Mouse (Mus musculus): ENCODE data around the gene Tsr1. TPM values are rescaled to one million over a fixed set of nuclear protein-coding genes. Genes with fewer than 3 reads are reported as not detected.

The Tsr1 gene
- total RNA-seq (2014; rRNA removed) (32.7 and 33.2 TPM in 2 replicates), polyA plus RNA-seq (2015; fragmentation: Nextera tagmentation; extraction: Ambion mirVana) (23.8 and 25.5 TPM in 2 replicates)

GRCm38 (mm10) chr11:74897678-74898516, at the start of gene Tsr1:
TSS of gene Tsr1 (plus strand) at chr11:74898071.
- H3K36me3 ChIP-seq (ENCODE audit: insufficient read depth) = peaks cover 33% of the 10 kb centered on the region
- H3K4me3 ChIP-seq (ENCODE audit: low read depth, low read length) = peak within 1 kb of the TSS; percentile 78
- H3K9ac ChIP-seq = peak within 1 kb of the TSS; percentile 82
- peak; percentile 39 for TF ChIP-seq CTCF (IDR thresholded peaks at IDR 0.05; ENCODE audit: low read depth)
- H3K4me2 ChIP-seq (ENCODE audit: low read depth) = peak within 1 kb of the TSS; percentile 77
- H3K27ac ChIP-seq (ENCODE audit: low read depth, low read length) = peak within 1 kb of the TSS; percentile 91
- H3K27me3 ChIP-seq (ENCODE audit: insufficient read depth, low read length) = no peaks in the 10 kb centered on the region
- 0 out of 2 replicates have a peak, but pooled peaks cover 13% of the 10 kb centered on the region for H3K4me1 ChIP-seq (ENCODE audit: insufficient read depth)
- no peaks in the 10 kb centered on the region for H3K9me3 ChIP-seq (ENCODE audit: low read length)
- WGBS = 2% methylated on average over 54 of the region's 54 CpGs
- ATAC-seq (peak; percentile 93), DNase-seq (peak; percentile 94)

- H3K9me3 ChIP-seq (ENCODE audit: low read length) = no peaks in the 10 kb centered on the region
Measured at GRCm38 (mm10) chr11:74850998-74851661, 46.7 kb upstream of the Tsr1 start.

GRCm38 (mm10) chr11:74857756-74858155, 40.1 kb upstream of the Tsr1 start:
- no peak for ATAC-seq
- Histone ChIP-seq H3K9me3 (ENCODE audit: low read length) (no peaks in the 10 kb centered on the region), H3K9ac (no peak overlapping the region), H3K27ac (ENCODE audit: low read depth, low read length) (no peak overlapping the region), H3K4me2 (ENCODE audit: low read depth) (no peak overlapping the region), H3K27me3 (ENCODE audit: insufficient read depth, low read length) (no peaks in the 10 kb centered on the region), H3K36me3 (ENCODE audit: insufficient read depth) (peaks cover 70% of the 10 kb centered on the region), H3K4me3 (ENCODE audit: low read depth, low read length) (no peak overlapping the region), H3K4me1 (ENCODE audit: insufficient read depth) (no peaks in the 10 kb centered on the region)
- WGBS = 90% methylated on average over 9 of the region's 9 CpGs
- no peak for TF ChIP-seq CTCF (IDR thresholded peaks at IDR 0.05; ENCODE audit: low read depth)
- DNase-seq = no peak

More at GRCm38 (mm10) chr11:74850998-74851661, 46.7 kb upstream of the Tsr1 start:
- Histone ChIP-seq H3K4me1 (ENCODE audit: insufficient read depth) (no peaks in the 10 kb centered on the region), H3K36me3 (ENCODE audit: insufficient read depth) (peaks cover 42% of the 10 kb centered on the region), H3K9ac (no peak overlapping the region), H3K27ac (ENCODE audit: low read depth, low read length) (no peak overlapping the region), H3K27me3 (ENCODE audit: insufficient read depth, low read length) (no peaks in the 10 kb centered on the region), H3K4me3 (ENCODE audit: low read depth, low read length) (no peak overlapping the region), H3K4me2 (ENCODE audit: low read depth) (no peak overlapping the region)
- WGBS = 87% methylated on average over 14 of the region's 14 CpGs
- no peak for ATAC-seq
- DNase-seq = no peak
- no peak for TF ChIP-seq CTCF (IDR thresholded peaks at IDR 0.05; ENCODE audit: low read depth)

GRCm38 (mm10) chr11:74862129-74862528, 35.7 kb upstream of the Tsr1 start:
- no peaks in the 10 kb centered on the region for H3K9me3 ChIP-seq (ENCODE audit: low read length)
- DNase-seq = no peak
- TF ChIP-seq CTCF (IDR thresholded peaks at IDR 0.05; ENCODE audit: low read depth) = no peak
- H3K36me3 ChIP-seq (ENCODE audit: insufficient read depth) = peaks cover 75% of the 10 kb centered on the region
- no peak overlapping the region for H3K4me3 ChIP-seq (ENCODE audit: low read depth, low read length)
- ATAC-seq = no peak
- WGBS = 86% methylated on average over 5 of the region's 5 CpGs
- no peak overlapping the region for H3K9ac ChIP-seq
- H3K4me1 ChIP-seq (ENCODE audit: insufficient read depth) = no peaks in the 10 kb centered on the region
- H3K27ac ChIP-seq (ENCODE audit: low read depth, low read length) = no peak overlapping the region
- H3K4me2 ChIP-seq (ENCODE audit: low read depth) = no peak overlapping the region
- no peaks in the 10 kb centered on the region for H3K27me3 ChIP-seq (ENCODE audit: insufficient read depth, low read length)

GRCm38 (mm10) chr11:74863471-74863870, 34.4 kb upstream of the Tsr1 start:
- no peak overlapping the region for H3K27ac ChIP-seq (ENCODE audit: low read depth, low read length)
- no peak overlapping the region for H3K4me2 ChIP-seq (ENCODE audit: low read depth)
- H3K27me3 ChIP-seq (ENCODE audit: insufficient read depth, low read length) = no peaks in the 10 kb centered on the region
- no peaks in the 10 kb centered on the region for H3K9me3 ChIP-seq (ENCODE audit: low read length)
- TF ChIP-seq CTCF (IDR thresholded peaks at IDR 0.05; ENCODE audit: low read depth) = peak; percentile 59
- 23% methylated on average over 11 of the region's 11 CpGs for WGBS
- H3K9ac ChIP-seq = no peak overlapping the region
- DNase-seq (peak; percentile 18), ATAC-seq (no peak)
- H3K4me1 ChIP-seq (ENCODE audit: insufficient read depth) = no peaks in the 10 kb centered on the region
- no peak overlapping the region for H3K4me3 ChIP-seq (ENCODE audit: low read depth, low read length)
- peaks cover 66% of the 10 kb centered on the region for H3K36me3 ChIP-seq (ENCODE audit: insufficient read depth)

- no peaks in the 10 kb centered on the region for H3K4me1 ChIP-seq (ENCODE audit: insufficient read depth)
- WGBS = 90% methylated on average over 9 of the region's 9 CpGs
- H3K9ac ChIP-seq = no peak overlapping the region
- peaks cover 59% of the 10 kb centered on the region for H3K36me3 ChIP-seq (ENCODE audit: insufficient read depth)
- TF ChIP-seq CTCF (IDR thresholded peaks at IDR 0.05; ENCODE audit: low read depth) = no peak
- H3K9me3 ChIP-seq (ENCODE audit: low read length) = no peaks in the 10 kb centered on the region
- no peak overlapping the region for H3K4me3 ChIP-seq (ENCODE audit: low read depth, low read length)
- H3K27ac ChIP-seq (ENCODE audit: low read depth, low read length) = no peak overlapping the region
- DNase-seq (no peak), ATAC-seq (no peak)
- H3K4me2 ChIP-seq (ENCODE audit: low read depth) = no peak overlapping the region
- no peaks in the 10 kb centered on the region for H3K27me3 ChIP-seq (ENCODE audit: insufficient read depth, low read length)
Measured at GRCm38 (mm10) chr11:74864421-74864820, 33.5 kb upstream of the Tsr1 start.

- Histone ChIP-seq H3K9ac (no peak overlapping the region), H3K27ac (ENCODE audit: low read depth, low read length) (no peak overlapping the region), H3K4me2 (ENCODE audit: low read depth) (no peak overlapping the region), H3K4me1 (ENCODE audit: insufficient read depth) (no peaks in the 10 kb centered on the region), H3K4me3 (ENCODE audit: low read depth, low read length) (no peak overlapping the region), H3K27me3 (ENCODE audit: insufficient read depth, low read length) (no peaks in the 10 kb centered on the region), H3K9me3 (ENCODE audit: low read length) (no peaks in the 10 kb centered on the region), H3K36me3 (ENCODE audit: insufficient read depth) (peaks cover 57% of the 10 kb centered on the region)
- DNase-seq = no peak
- WGBS = 86% methylated on average over 9 of the region's 9 CpGs
- ATAC-seq = no peak
- no peak for TF ChIP-seq CTCF (IDR thresholded peaks at IDR 0.05; ENCODE audit: low read depth)
Measured at GRCm38 (mm10) chr11:74865252-74865651, 32.6 kb upstream of the Tsr1 start.

Measured in forebrain, postnatal 0 days (tissue).